Mouse (Mus musculus) embryonic stem cell, embryonic (primary cell): ENCODE results near the gene Eif1ad.

Source experiments
- CTCF ChIA-PET, 4 experiments: fragments of 300-600 bp in 2 of 4; fragments of 350-600 bp in 2 of 4; sonication (Branson Sonifier 250); formaldehyde crosslinking; loops; one replicate each; lab custom pipeline; 2022; ENCODE audit warnings: inconsistent platforms in 2 of 4; lab: Charles Lee
- POLR2A ChIA-PET, 4 experiments: fragments of 300-600 bp in 2 of 4; fragments of 350-600 bp in 2 of 4; sonication (Branson Sonifier 250); formaldehyde crosslinking; loops; one replicate each; lab custom pipeline; 2022; ENCODE audit warnings: antibody characterized with exemption in 4 of 4, inconsistent platforms in 1 of 4; lab: Charles Lee

Gene Eif1ad

GRCm38 (mm10) chr19:5366175-5367052 lies at the start of gene Eif1ad:
Eif1ad (plus strand) TSS chr19:5366741.
- ChIA-PET CTCF (interaction anchor here in 3 of 4 experiments (0.6 to 1.9 kb wide), 15 partner anchors 10 to 522 kb away, joined by 3 to 11 read pairs (median 4); partner anchors contain the start of genes Catsper1 (in 1 of the 3), Cst6 (in 1 of the 3), Mus81 (in 1 of the 3) and Sart1 (in 1 of the 3)), POLR2A (interaction anchor here (0.6 to 3.0 kb wide), 85 partner anchors 9 to 1613 kb away, joined by 3 to 68 read pairs (median 4); partner anchors contain the start of genes AI837181 (in 3 of the 4), Cfl1 (in 3 of the 4), Drap1 (in 3 of the 4) and Mus81 (in 3 of the 4))

GRCm38 (mm10) chr19:5323801-5324200 lies 42.7 kb upstream of the Eif1ad start:
- ChIA-PET POLR2A (interaction anchor here in 3 of 4 experiments (0.6 to 3.1 kb wide), 8 partner anchors 10 to 165 kb away, joined by 3 to 7 read pairs (median 3); partner anchors contain the start of genes AI837181 (in 1 of the 3), Catsper1 (in 1 of the 3), Drap1 (in 1 of the 3) and Mus81 (in 1 of the 3)), CTCF (interaction anchor here in 3 of 4 experiments (0.6 to 2.8 kb wide), 6 partner anchors 14 to 1114 kb away, joined by 3 to 10 read pairs (median 3); partner anchors contain the start of gene Cst6 (in 2 of the 3))

- POLR2A ChIA-PET: interaction anchor here in 1 of 4 experiments (0.7 kb wide), 1 partner anchor 94 kb away, joined by 3 read pairs; no protein-coding TSS in a partner anchor
- CTCF ChIA-PET: interaction anchor here in 1 of 4 experiments (0.6 to 1.6 kb wide), 3 partner anchors 10 to 43 kb away, joined by 3 to 5 read pairs (median 3); no protein-coding TSS in a partner anchor
Observed at GRCm38 (mm10) chr19:5327970-5328369, 38.6 kb upstream of the Eif1ad start.

- ChIA-PET CTCF (interaction anchor here (0.6 to 2.7 kb wide), 8 partner anchors 13 to 184 kb away, joined by 3 to 16 read pairs (median 5); partner anchors contain the start of genes Cst6 (in 3 of the 4), Banf1 (in 1 of the 4), Eif1ad (in 1 of the 4) and Sf3b2 (in 1 of the 4)), POLR2A (interaction anchor here (0.5 to 1.9 kb wide), 11 partner anchors 11 to 1574 kb away, joined by 3 to 8 read pairs (median 3); partner anchors contain the start of genes Sf3b2 (in 2 of the 4), Banf1 (in 1 of the 4) and Eif1ad (in 1 of the 4))
Observed at GRCm38 (mm10) chr19:5334741-5335140, 31.8 kb upstream of the Eif1ad start.

GRCm38 (mm10) chr19:5335441-5335840 lies 31.1 kb upstream of the Eif1ad start, which contains the start of gene Catsper1:
Catsper1 (plus strand) TSS chr19:5335741.
- ChIA-PET CTCF (interaction anchor here (0.6 to 2.7 kb wide), 8 partner anchors 13 to 233 kb away, joined by 3 to 16 read pairs (median 4); partner anchors contain the start of genes Cst6 (in 3 of the 4), Banf1 (in 1 of the 4), Eif1ad (in 1 of the 4) and Sf3b2 (in 1 of the 4)), POLR2A (interaction anchor here (0.7 to 1.9 kb wide), 11 partner anchors 11 to 118 kb away, joined by 3 to 8 read pairs (median 3); partner anchors contain the start of genes Sf3b2 (in 3 of the 4), Cst6 (in 1 of the 4) and Eif1ad (in 1 of the 4))

- CTCF ChIA-PET: interaction anchor here (0.5 to 1.7 kb wide), 25 partner anchors 10 to 678 kb away, joined by 3 to 31 read pairs (median 4); partner anchors contain the start of genes Cst6 (in 3 of the 4), Capn1 (in 1 of the 4), Eif1ad (in 1 of the 4) and Mus81 (in 1 of the 4)
- POLR2A ChIA-PET: interaction anchor here (0.6 to 1.6 kb wide), 18 partner anchors 9 to 1059 kb away, joined by 3 to 6 read pairs (median 3); partner anchors contain the start of genes Sart1 (in 2 of the 4), Banf1 (in 1 of the 4), Cst6 (in 1 of the 4) and Eif1ad (in 1 of the 4)
Observed at GRCm38 (mm10) chr19:5337975-5338374, 28.6 kb upstream of the Eif1ad start.

GRCm38 (mm10) chr19:5341360-5341759 lies 25.2 kb upstream of the Eif1ad start:
- ChIA-PET CTCF (interaction anchor here in 1 of 4 experiments (0.7 kb wide), 1 partner anchor 735 kb away, joined by 10 read pairs; no protein-coding TSS in a partner anchor), POLR2A (interaction anchor here in 1 of 4 experiments (1.0 kb wide), 1 partner anchor 10 kb away, joined by 3 read pairs; no protein-coding TSS in a partner anchor)

GRCm38 (mm10) chr19:5345297-5346131 lies 21.0 kb upstream of the Eif1ad start:
- CTCF ChIA-PET: no interaction called here

GRCm38 (mm10) chr19:5348064-5348463 lies 18.5 kb upstream of the Eif1ad start:
- CTCF ChIA-PET: interaction anchor here (0.6 to 3.4 kb wide), 39 partner anchors 10 to 780 kb away, joined by 3 to 31 read pairs (median 4); partner anchors contain the start of genes Catsper1 (in 3 of the 4), Sf3b2 (in 2 of the 4), AI837181 (in 1 of the 4) and Ccdc85b (in 1 of the 4)
- POLR2A ChIA-PET: interaction anchor here in 3 of 4 experiments (0.5 to 2.5 kb wide), 26 partner anchors 10 to 1772 kb away, joined by 3 to 12 read pairs (median 4); partner anchors contain the start of genes AI837181 (in 1 of the 3), Banf1 (in 1 of the 3), Catsper1 (in 1 of the 3) and Ccdc85b (in 1 of the 3)

More at GRCm38 (mm10) chr19:5345297-5346131, 21.0 kb upstream of the Eif1ad start:
- POLR2A ChIA-PET: no interaction called here

GRCm38 (mm10) chr19:5348526-5349501 lies 17.7 kb upstream of the Eif1ad start:
- ChIA-PET POLR2A (interaction anchor here in 3 of 4 experiments (0.5 to 2.5 kb wide), 38 partner anchors 10 to 1773 kb away, joined by 3 to 12 read pairs (median 4); partner anchors contain the start of genes Banf1 (in 3 of the 3), Eif1ad (in 3 of the 3), AI837181 (in 1 of the 3) and Catsper1 (in 1 of the 3)), CTCF (interaction anchor here (0.5 to 3.4 kb wide), 58 partner anchors 10 to 781 kb away, joined by 3 to 31 read pairs (median 3); partner anchors contain the start of genes Catsper1 (in 3 of the 4), Sf3b2 (in 2 of the 4), AI837181 (in 1 of the 4) and Ccdc85b (in 1 of the 4))

- CTCF ChIA-PET: interaction anchor here (0.5 to 3.4 kb wide), 29 partner anchors 11 to 422 kb away, joined by 3 to 31 read pairs (median 4); partner anchors contain the start of genes Catsper1 (in 3 of the 4), AI837181 (in 1 of the 4), Drap1 (in 1 of the 4) and Eif1ad (in 1 of the 4)
- POLR2A ChIA-PET: interaction anchor here in 3 of 4 experiments (0.6 to 2.5 kb wide), 16 partner anchors 9 to 326 kb away, joined by 3 to 12 read pairs (median 4); partner anchors contain the start of genes Banf1 (in 2 of the 3), Eif1ad (in 2 of the 3), Catsper1 (in 1 of the 3) and Ccdc85b (in 1 of the 3)
Observed at GRCm38 (mm10) chr19:5349502-5349873, 17.1 kb upstream of the Eif1ad start, which contains the start of gene Cst6. Cst6 (minus strand) TSS chr19:5349574.

GRCm38 (mm10) chr19:5353609-5354008 lies 12.9 kb upstream of the Eif1ad start:
- CTCF ChIA-PET: no interaction called here
- POLR2A ChIA-PET: interaction anchor here in 2 of 4 experiments (0.5 to 2.1 kb wide), 3 partner anchors 8 to 387 kb away, joined by 3 to 9 read pairs (median 4); partner anchors contain the start of gene Ltbp3 (in 1 of the 2)

GRCm38 (mm10) chr19:5356080-5356479 lies 10.5 kb upstream of the Eif1ad start:
- ChIA-PET CTCF (interaction anchor here in 2 of 4 experiments (0.5 to 0.7 kb wide), 2 partner anchors 218 to 1376 kb away, joined by 3 read pairs; no protein-coding TSS in a partner anchor), POLR2A (interaction anchor here in 2 of 4 experiments (0.7 to 1.6 kb wide), 5 partner anchors 11 to 240 kb away, joined by 3 to 6 read pairs (median 3); partner anchors contain the start of genes Banf1 (in 2 of the 2) and Eif1ad (in 2 of the 2))

GRCm38 (mm10) chr19:5362186-5362585 lies 4.4 kb upstream of the Eif1ad start:
- ChIA-PET POLR2A (interaction anchor here (0.7 to 3.1 kb wide), 28 partner anchors 9 to 1633 kb away, joined by 3 to 10 read pairs (median 4); partner anchors contain the start of genes AI837181 (in 2 of the 4), Drap1 (in 2 of the 4), Ccdc85b (in 1 of the 4) and Cst6 (in 1 of the 4)), CTCF (interaction anchor here in 2 of 4 experiments (0.9 to 3.7 kb wide), 5 partner anchors 8 to 67 kb away, joined by 4 to 11 read pairs (median 10); partner anchors contain the start of genes Cst6 (in 1 of the 2) and Sf3b2 (in 1 of the 2))
